Mouse (Mus musculus) right cerebral cortex, postnatal 36 days (tissue): ENCODE results near the gene Rasl11b.

ENCODE experiments used
- DNase-seq, 2 experiments: peaks; one replicate each; pipeline ENCODE4 v3.0.0; 2022; ENCODE audit warnings: low spot score in 2 of 2, mixed read lengths in 1 of 2

The Rasl11b gene

GRCm38 (mm10) chr5:74188886-74189285, 6.2 kb upstream of the Rasl11b start:
- DNase-seq, result no peak

GRCm38 (mm10) chr5:74189484-74190160, 5.5 kb upstream of the Rasl11b start:
- DNase-seq, result no peak

- no peak for DNase-seq
Observed at GRCm38 (mm10) chr5:74190161-74190491, 5.0 kb upstream of the Rasl11b start.

- no peak for DNase-seq
Observed at GRCm38 (mm10) chr5:74190911-74191310, 4.2 kb upstream of the Rasl11b start.

GRCm38 (mm10) chr5:74193008-74193407, 2.1 kb upstream of the Rasl11b start:
- no peak for DNase-seq

- no peak for DNase-seq
Observed at GRCm38 (mm10) chr5:74193626-74194025, 1.5 kb upstream of the Rasl11b start.

GRCm38 (mm10) chr5:74194027-74194840, 852 bp upstream of the Rasl11b start:
- DNase-seq, result no peak

- DNase-seq, result no peak
Observed at GRCm38 (mm10) chr5:74195614-74196306, 674 bp downstream of the Rasl11b start.

GRCm38 (mm10) chr5:74196307-74196618, 1.2 kb downstream of the Rasl11b start:
- no peak for DNase-seq

- DNase-seq, result no peak
Observed at GRCm38 (mm10) chr5:74197541-74198330, 2.6 kb downstream of the Rasl11b start.

- DNase-seq, result no peak
Observed at GRCm38 (mm10) chr5:74198446-74198845, 3.4 kb downstream of the Rasl11b start.

GRCm38 (mm10) chr5:74199793-74200192, 4.7 kb downstream of the Rasl11b start:
- no peak for DNase-seq

- DNase-seq, result no peak
Observed at GRCm38 (mm10) chr5:74200481-74200880, 5.4 kb downstream of the Rasl11b start.

GRCm38 (mm10) chr5:74201570-74202357, 6.7 kb downstream of the Rasl11b start:
- no peak for DNase-seq

- DNase-seq, result no peak
Observed at GRCm38 (mm10) chr5:74202515-74202914, 7.4 kb downstream of the Rasl11b start.

- DNase-seq, result no peak
Observed at GRCm38 (mm10) chr5:74204465-74204864, 9.4 kb downstream of the Rasl11b start.

GRCm38 (mm10) chr5:74205509-74205908, 10.4 kb downstream of the Rasl11b start:
- DNase-seq, result no peak

GRCm38 (mm10) chr5:74206038-74206437, 11.0 kb downstream of the Rasl11b start:
- DNase-seq, result no peak

GRCm38 (mm10) chr5:74206649-74207048, 11.6 kb downstream of the Rasl11b start:
- DNase-seq, result no peak

- DNase-seq, result peak in 1 of 2 experiments; percentile 74
Observed at GRCm38 (mm10) chr5:74207209-74207608, 12.1 kb downstream of the Rasl11b start.

GRCm38 (mm10) chr5:74208438-74208837, 13.4 kb downstream of the Rasl11b start:
- DNase-seq, result no peak
